Mouse (Mus musculus) frontal cortex, postnatal 36 days (tissue): ENCODE measurements around the gene Kank2.
"Not testable (repeated sequence)": the region's sequence is repeated elsewhere in the genome, so short reads cannot be mapped to it uniquely, and the experiment has no call there.

ENCODE experiments used
- DNase-seq, 2 experiments: peaks; one replicate each; pipeline ENCODE4 v3.0.0; 2022; ENCODE audit warnings: low spot score in 2 of 2

Gene Kank2

GRCm38 (mm10) chr9:21784517-21785307, 13.8 kb downstream of the Kank2 start:
- DNase-seq = no peak

DNA sequence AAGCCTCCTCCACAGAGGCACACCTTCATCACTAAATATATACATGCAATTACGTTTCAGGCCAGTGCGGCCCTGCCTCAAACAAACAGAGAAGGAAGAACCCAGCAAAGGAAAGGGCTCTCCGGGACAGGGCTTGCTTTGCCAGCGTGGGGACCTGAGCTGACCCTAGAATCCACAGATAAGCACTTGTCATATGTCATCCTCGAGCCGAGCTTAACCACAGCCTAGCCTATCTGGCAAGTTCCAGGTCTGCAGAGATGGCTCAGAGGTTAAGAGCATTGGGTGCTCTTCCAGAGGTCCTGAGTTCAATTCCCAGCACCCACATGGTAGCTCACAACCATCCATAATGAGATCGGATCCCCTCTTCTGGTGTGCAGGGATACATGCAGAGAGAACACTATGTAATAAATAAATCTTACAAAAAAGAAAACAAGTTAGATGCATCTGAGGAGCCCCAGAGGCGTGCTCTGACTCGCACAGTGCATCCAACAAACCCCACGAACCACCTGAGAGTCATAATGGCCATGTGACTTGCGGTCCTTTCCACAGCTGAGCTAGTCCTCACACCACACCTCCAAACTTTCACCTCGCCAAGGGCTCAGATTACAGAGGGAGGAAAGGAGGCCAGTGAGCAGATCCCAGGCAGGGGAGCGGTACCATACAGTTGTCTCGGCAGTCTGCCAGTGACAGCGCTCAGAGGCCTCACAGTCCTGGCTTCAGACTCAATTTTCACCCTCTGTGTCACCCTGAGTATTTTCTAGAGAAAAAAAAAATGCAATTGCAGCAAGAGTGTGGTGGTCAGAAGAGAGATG, 16.7 kb downstream of the Kank2 start:
- no peak for DNase-seq

- DNase-seq = no peak
Measured at GRCm38 (mm10) chr9:21777726-21778125, 20.8 kb downstream of the Kank2 start.

DNA sequence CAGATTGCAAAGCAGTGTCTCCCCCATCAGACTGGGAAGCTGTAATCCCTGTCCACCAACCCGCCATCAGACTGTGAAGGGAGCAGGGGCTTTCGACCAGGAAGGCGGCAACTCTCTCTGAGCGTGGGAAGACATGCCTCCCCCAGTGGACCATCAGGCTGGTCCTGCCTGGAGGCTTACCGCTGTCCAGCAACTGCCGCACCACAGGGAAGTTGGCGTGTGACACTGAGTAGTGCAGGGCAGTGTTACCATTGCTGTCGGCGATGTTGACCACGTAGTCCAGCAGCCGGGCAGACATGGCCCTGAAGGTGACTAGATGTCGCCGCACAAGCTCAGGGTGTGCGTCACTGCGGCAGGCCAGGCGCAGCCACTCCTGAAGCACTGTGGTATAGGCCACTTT, 24.2 kb downstream of the Kank2 start:
- no peak for DNase-seq

DNA sequence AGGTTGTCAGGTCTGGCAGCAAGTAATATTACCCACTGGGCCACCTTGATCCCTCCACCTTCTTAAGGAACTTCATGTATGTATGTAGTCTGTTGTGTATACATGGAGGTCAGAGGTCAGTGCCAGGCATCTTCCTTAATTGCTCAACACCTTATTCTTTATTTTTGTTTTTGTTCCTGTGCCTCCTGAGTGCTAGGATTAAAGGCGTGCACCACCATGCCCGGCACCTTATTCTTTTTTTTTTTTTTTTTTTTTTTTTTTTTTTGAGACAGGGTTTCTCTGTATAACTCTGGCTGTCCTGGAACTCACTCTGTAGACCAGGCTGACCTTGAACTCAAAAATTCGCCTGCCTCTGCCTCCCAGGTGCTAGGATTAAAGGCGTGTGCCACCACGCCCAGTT, 25.1 kb downstream of the Kank2 start:
- not testable (repeated sequence) for DNase-seq

DNA sequence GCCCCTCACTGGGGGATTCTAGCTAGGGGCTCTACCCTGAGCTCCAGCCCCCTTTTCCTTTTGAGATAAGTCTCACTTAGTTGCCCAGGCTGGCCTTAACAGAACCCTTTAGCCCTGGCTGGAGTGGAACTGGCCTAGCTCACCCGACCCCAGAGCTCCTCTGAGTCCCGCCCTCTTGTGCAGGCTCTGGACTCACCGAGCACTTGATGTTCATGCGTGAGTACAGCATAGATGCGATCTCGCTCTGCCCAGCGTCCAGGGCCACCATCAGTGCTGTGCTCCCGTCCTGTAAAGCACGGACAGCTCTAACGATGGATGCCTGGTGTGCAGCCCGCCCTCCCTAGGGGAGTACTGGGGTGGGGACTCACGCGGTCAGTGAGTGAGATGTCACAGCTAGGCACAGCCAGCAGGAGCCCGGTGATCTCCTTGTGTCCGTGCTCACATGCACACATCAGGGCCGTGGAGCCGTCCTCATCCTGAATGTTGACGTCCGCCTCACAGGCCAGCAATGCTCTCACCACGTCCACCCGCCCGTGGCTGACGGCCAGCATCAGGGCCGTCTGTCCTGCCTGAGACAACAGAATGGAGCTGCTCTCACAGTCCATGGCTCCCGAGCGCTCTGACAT, 28.9 kb downstream of the Kank2 start:
- no peak for DNase-seq

DNA sequence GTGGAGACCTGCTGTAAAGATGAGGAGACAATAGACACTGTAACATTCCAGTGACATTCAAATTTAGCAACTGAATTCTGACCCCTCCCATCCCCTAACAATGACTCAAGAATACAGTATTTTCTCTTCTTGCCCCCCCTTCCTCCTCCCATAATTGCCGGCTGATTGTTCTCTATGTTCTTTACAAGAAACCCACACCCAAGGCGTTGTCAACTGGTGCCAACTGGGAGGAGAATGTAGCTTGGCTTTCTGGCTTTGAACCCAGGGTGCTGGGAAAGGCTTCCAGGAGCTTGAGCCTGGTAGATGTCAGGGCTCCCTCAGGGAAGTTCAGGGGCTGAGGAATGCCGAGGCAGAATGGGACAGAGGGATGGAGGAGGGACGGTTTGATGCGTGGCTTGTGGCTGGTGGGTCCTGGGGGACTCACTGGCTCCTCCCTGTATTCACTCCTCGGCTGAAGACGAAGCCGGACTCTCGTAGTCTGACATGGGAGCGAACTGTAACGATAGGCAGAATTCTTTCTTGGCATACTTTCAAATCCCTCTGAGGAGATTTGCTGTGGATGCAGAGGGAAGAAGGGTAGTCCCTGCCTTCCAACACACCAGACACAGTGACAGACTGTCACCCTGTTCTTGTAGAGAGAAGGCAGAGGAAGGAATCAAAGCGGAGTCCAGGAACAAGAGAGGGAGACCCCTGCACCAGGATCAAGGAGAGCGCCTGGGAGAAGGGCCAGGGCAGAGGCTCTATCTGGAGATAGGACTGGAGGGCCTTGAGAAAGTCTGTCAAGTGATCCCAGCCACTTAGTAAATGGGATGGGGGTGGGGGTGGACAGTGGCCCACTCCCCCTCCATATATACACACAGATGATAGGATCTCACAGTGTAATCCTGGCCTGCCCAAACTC, 29.8 kb downstream of the Kank2 start:
- DNase-seq = no peak

- DNase-seq = no peak
Measured at GRCm38 (mm10) chr9:21767896-21768295, 30.6 kb downstream of the Kank2 start.

DNA sequence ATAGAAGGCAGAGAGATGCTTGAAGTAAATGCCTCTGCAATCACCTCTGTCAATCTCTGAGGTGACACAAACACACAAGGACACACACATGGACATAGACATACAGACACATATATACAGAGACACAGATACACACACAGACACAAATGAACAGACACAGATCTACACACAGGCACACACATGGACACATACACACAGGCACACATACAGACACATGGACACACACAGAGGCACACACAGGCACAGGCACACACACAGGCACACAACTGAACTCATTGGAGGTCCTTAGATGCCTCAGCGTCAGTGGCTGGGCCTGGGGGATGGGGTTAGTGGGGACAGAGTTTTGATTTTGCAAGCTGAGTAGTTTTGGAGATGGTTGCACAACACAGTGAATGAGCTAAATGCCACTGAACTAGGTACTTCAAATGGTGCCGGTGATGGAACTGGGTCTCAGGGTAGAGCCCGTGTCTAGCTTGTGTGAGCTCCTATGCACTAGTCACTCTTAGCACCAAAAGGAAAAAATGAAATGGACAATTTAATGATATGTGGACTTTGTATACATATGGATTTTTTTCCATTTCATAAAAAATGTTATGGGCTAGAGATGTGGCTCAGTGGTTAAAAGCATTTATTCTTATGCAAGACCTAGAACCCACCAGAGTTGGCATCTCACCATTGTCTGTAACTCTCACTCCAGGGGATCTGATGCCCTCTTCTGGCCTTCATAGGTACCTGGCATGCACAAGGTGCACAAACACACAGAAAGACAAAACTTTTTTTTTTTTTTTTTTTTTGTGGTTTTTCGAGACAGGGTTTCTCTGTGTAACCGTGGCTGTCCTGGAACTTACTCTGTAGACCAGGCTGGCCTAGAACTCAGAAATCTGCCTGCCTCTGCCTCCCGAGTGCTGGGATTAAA, 34.2 kb downstream of the Kank2 start:
- no peak for DNase-seq

DNA sequence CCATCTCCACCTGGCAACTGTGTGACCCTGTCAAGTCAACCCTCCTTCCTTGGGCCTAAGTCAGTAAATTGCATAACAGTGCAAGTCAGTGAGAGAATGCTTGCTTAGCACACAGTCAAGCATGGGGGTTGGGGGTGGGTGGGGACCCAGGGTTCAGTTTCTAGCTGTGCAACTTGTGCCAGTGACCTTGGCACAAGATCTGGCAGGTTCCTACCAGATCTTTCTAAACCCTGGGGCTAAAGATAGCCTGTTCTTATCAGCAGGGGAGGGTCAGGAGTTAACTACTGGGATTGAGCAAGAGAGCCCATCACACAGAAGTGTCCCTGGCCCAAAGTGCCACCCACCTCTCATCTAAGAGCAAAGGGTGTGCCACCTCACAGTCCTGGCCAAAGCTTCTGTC, 36.4 kb downstream of the Kank2 start:
- DNase-seq = no peak

DNA sequence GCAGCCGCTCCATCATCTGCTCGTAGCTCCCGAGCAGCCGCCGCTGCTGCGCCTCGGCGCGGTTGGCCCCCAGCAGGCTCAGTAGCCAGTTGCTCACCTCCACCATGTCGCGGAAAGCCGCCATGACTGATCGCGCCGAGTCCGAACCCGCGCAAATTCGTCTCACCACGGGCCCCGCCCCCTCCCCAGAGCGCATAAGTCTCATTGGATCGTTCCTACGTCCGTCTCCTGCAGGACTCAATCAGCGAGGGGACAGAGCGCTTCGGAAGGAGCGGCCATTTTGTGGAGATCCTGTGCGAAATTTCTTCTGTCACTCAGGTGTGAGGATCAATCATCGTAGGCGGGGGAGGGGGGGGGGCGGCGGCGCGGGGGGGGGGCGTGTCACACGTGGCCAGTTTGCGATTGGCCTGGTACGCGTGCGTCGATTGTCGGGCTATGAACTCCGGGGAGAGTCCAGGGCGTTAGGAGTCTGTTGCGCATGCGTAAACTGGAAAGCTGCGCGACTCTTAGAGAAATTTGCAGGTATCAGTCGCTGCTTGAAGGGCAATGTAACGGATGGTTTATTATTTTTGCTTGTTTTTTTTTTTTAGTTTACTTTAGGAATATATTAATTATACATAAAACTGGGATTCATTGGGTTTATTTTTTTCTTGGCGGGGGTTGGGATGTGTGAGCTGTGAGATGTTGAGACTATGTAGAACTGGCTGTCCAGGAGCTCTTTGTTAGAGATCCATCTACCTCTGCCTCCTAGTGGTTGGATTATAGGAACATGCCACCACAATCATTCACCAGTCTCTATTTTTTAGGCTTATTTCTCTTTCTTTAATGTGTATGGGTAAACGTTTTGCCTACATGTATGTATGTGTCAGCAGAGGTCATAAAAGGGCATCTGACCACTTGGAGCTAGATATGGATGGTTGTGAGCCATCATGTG, 38.1 kb downstream of the Kank2 start, which contains the start of gene Spc24:
TSS of gene Spc24 (minus strand) at position 149 of the 934 bp plus-strand sequence.
- peak; percentile 94 to 96 for DNase-seq

GRCm38 (mm10) chr9:21759718-21760117, 38.8 kb downstream of the Kank2 start:
- no peak for DNase-seq

DNA sequence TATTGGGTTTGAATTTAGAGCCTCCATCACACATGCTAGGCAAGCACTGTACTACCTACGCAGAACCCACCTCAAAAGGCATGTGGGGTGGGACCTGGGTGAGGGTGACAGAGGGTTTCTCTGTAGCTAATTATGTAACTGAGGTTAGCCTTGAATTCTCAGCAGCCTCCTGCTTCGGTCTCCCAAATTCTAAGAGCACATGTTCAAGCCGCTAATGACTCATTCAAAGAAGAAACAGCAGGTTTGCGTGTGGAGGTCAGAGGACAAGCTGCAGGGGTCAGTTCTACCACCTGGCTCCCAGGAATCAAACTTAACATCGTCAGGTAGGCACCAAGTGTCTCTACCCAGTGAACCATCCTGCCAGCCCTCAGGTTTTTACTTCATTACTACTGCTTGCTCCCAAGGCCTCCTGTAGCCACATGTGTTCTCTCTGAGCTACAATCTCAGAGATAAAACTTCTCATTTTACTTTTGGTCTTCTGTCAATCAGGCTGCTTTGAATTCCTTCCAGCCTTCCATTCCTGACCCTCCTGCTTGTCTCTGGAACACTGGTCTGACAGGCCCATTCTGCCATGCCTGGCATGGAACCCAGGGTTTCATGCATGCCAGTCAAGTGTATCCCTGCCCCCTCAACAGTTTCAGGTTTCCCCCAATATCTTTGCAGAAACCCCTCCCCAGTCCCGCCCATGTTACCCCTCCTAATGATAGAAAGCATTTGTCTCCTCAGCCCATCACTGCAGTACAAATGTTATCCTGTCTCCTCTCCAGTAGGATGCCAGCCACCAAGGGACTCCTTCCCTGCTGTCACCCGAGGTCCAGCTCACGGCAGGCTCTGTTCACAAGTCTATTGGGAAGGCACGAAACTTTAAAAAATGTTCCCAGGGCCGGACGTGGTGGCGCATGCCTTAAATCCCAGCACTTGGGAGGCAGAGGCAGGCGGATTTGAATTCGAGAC, 39.7 kb downstream of the Kank2 start:
- DNase-seq = no peak

- DNase-seq = no peak
Measured at GRCm38 (mm10) chr9:21754516-21755321, 43.8 kb downstream of the Kank2 start.

GRCm38 (mm10) chr9:21754003-21754402, 44.5 kb downstream of the Kank2 start:
- no peak for DNase-seq

DNA sequence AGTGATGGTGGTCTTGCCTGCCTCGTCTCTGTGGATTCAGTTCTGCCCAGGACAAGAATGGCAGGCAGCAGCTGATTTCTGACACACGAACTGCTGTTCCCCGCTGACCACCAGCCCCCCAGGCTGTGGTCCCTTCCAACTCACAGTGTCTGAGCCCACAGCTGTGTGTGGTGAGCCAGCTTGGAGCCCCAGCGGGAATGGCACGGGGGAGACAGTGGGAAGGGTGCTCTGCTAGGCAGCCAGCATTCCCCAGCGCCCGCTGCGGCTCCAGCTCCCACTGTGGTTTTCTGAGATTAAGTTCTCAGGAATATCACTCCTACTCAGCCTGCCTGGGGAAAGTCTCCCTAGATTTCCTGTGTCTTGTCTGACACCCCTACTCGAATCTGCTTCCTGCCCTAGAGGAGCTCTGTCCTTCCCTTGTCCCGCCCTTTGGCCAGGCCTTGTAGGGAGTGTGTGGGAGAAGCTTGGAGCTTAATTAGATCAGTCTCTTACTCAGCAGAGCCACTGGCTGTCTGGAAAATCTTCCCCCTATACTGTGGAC, 46.2 kb downstream of the Kank2 start:
- DNase-seq = peak; percentile 58 to 66

GRCm38 (mm10) chr9:21751347-21751746, 47.2 kb downstream of the Kank2 start:
- DNase-seq = no peak
